Comparison of ENCODE assay signal across 15 mouse cellular contexts in genomic region chr6:70784811-70785210, GRCm38 (mm10).
"Had no signal": no experiment of that assay in that cellular context is flagged by ENCODE, and none has a peak within 500 bp of the region (broad histone marks: within the 10 kb centered on the region; RNA-seq: fewer than 3 reads in every experiment).

No protein-coding gene starts in this region.

- H3K27me3 ChIP-seq: hindbrain, embryonic 15.5 days; liver, embryonic 12.5 days; megakaryocyte, embryonic 14.5 days; midbrain, embryonic 15.5 days had no signal

- ATAC-seq: inflammation-experienced regulatory T-cells, adult 6 months; liver, embryonic 12.5 days; midbrain, embryonic 15.5 days had no signal

- H3K9ac ChIP-seq: hindbrain, embryonic 15.5 days; liver, embryonic 12.5 days; midbrain, embryonic 15.5 days had no signal

- H3K27ac ChIP-seq: hindbrain, embryonic 15.5 days; limb, embryonic 10.5 days; liver, embryonic 12.5 days; macrophage; midbrain, embryonic 15.5 days had no signal

- H3K4me2 ChIP-seq: hindbrain, embryonic 15.5 days; liver, embryonic 12.5 days; midbrain, embryonic 11.5 days; midbrain, embryonic 15.5 days had no signal

- H3K4me3 ChIP-seq: hindbrain, embryonic 15.5 days; limb, embryonic 10.5 days; liver, embryonic 12.5 days; megakaryocyte, embryonic 14.5 days; midbrain, embryonic 15.5 days had no signal

- DNase-seq: kidney, adult 18-20 months; kidney, postnatal 10 days; kidney, postnatal 4 days; retina, postnatal 1 day; right cerebral cortex, postnatal 4 days; spleen, adult 18-20 months; thymus, postnatal 4 days had no signal

- H3K9me3 ChIP-seq: hindbrain, embryonic 15.5 days; limb, embryonic 10.5 days; liver, embryonic 12.5 days; megakaryocyte, embryonic 14.5 days; midbrain, embryonic 15.5 days had no signal
